ENCODE assay signal across 25 mouse cellular contexts in the genomic region with DNA sequence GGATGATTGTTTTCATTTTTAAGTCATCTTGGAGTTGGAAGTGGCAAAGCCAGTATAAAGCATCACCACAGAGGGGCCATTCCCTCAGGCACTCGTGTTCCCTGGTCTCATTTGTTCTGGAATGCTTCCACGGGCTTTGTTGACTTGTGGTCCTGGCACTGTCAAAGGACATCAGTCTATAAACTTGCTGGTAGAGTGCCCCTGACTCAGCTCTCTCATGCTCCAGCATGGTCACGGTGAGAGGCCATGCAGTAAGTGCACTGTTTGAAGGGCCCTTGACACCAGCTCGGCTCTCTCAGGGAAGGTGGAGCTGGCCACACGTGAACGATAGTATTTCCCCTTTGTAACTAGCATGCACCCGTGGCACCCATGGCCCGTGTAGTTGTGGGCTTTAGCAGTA. TPM values are rescaled to one million over a fixed set of nuclear protein-coding genes. Genes with fewer than 3 reads are reported as not detected.
"Had no signal": no experiment of that assay in that cellular context is flagged by ENCODE, and none has a peak within 500 bp of the region (broad histone marks: within the 10 kb centered on the region; RNA-seq: fewer than 3 reads in every experiment).

No protein-coding gene starts in this region.

- H3K9me3 ChIP-seq: intestine, embryonic 15.5 days; kidney, embryonic 15.5 days; limb, embryonic 12.5 days; limb, embryonic 15.5 days; liver, embryonic 12.5 days; liver, embryonic 15.5 days; lung, embryonic 15.5 days; stomach, embryonic 15.5 days had no signal

- H3K27ac ChIP-seq: intestine, embryonic 15.5 days; kidney, embryonic 15.5 days; limb, embryonic 12.5 days; limb, embryonic 15.5 days; liver, embryonic 12.5 days; liver, embryonic 15.5 days; lung, embryonic 15.5 days; stomach, embryonic 15.5 days had no signal

- DNase-seq: kidney, adult 11 months; kidney, adult 8-10 months; kidney, postnatal 10 days; kidney, postnatal 36 days; left cerebral cortex, postnatal 4 days; midbrain, embryonic 14.5 days; right cerebral cortex, adult 18-20 months; right cerebral cortex, postnatal 14 days; right cerebral cortex, postnatal 4 days; thymus, postnatal 4 days had no signal

- H3K27me3 ChIP-seq: intestine, embryonic 15.5 days; kidney, embryonic 15.5 days; limb, embryonic 12.5 days; limb, embryonic 15.5 days; liver, embryonic 12.5 days; liver, embryonic 15.5 days; lung, embryonic 15.5 days; stomach, embryonic 15.5 days had no signal

- H3K9ac ChIP-seq: intestine, embryonic 15.5 days; kidney, embryonic 15.5 days; limb, embryonic 12.5 days; limb, embryonic 15.5 days; liver, embryonic 12.5 days; liver, embryonic 15.5 days; lung, embryonic 15.5 days; stomach, embryonic 15.5 days had no signal

- ATAC-seq: intestine, embryonic 15.5 days; liver, embryonic 12.5 days had no signal

- H3K4me2 ChIP-seq: intestine, embryonic 15.5 days; kidney, embryonic 15.5 days; limb, embryonic 12.5 days; limb, embryonic 15.5 days; liver, embryonic 12.5 days; liver, embryonic 15.5 days; lung, embryonic 15.5 days; midbrain, embryonic 11.5 days; stomach, embryonic 15.5 days had no signal

- H3K4me3 ChIP-seq: intestine, embryonic 15.5 days; kidney, embryonic 15.5 days; limb, embryonic 12.5 days; limb, embryonic 15.5 days; liver, embryonic 12.5 days; liver, embryonic 15.5 days; lung, embryonic 15.5 days; stomach, embryonic 15.5 days had no signal

RNA-seq across cellular contexts. Expression of a gene that starts 2.7 kb away (rescaled TPM):
- total RNA-seq: left cerebral cortex, postnatal 14 days; megakaryocyte progenitor cell, adult 5-6 weeks; megakaryocyte-erythroid progenitor cell, adult 5-6 weeks; midbrain, postnatal 0 days had no signal
- polyA plus RNA-seq: intestine, embryonic 15.5 days; kidney, embryonic 15.5 days; limb, embryonic 12.5 days; limb, embryonic 15.5 days; liver, embryonic 12.5 days; liver, embryonic 15.5 days; lung, embryonic 15.5 days; midbrain, embryonic 11.5 days; midbrain, embryonic 14.5 days; neural tube, embryonic 11.5 days; neural tube, embryonic 14.5 days; stomach, embryonic 15.5 days had no signal
